Mouse (Mus musculus): ENCODE data around the gene Slc35b2. TPM values are rescaled to one million over a fixed set of nuclear protein-coding genes. Genes with fewer than 3 reads are reported as not detected.

The Slc35b2 gene
- 133 and 139 TPM in 2 replicates for polyA plus RNA-seq (2015; fragmentation: Nextera tagmentation; extraction: Ambion mirVana)

- Histone ChIP-seq H3K4me1 (peaks cover 38% of the 10 kb centered on the region), H3K27ac (replicated peaks) (peak within 1 kb of the TSS; percentile 87), H3K9me3 (replicated peaks) (no peaks in the 10 kb centered on the region), H3K4me2 (replicated peaks) (peak within 1 kb of the TSS; percentile 94), H3K27me3 (no peaks in the 10 kb centered on the region), H3K9ac (peak within 1 kb of the TSS; percentile 96), H3K4me3 (replicated peaks) (peak within 1 kb of the TSS; percentile 90), H3K36me3 (peaks cover 38% of the 10 kb centered on the region)
- under 1% methylated on average over 58 of the region's 61 CpGs for whole genome bisulfite sequencing
- peak; percentile 86 for ATAC-seq (ENCODE audit: insufficient number of reproducible peaks, low FRiP score, low TSS enrichment, low read depth)
These were observed at the start of gene Slc35b2 for GRCm38 (mm10) chr17:45563655-45564530. Gene Slc35b2, plus strand, starts transcription at chr17:45563874.

- Histone ChIP-seq H3K4me1 (no peaks in the 10 kb centered on the region), H3K9ac (no peak overlapping the region), H3K27ac (replicated peaks) (no peak overlapping the region), H3K27me3 (no peaks in the 10 kb centered on the region), H3K9me3 (replicated peaks) (no peaks in the 10 kb centered on the region), H3K36me3 (peaks cover 20% of the 10 kb centered on the region; the same call in 1 of the 2 replicates), H3K4me2 (replicated peaks) (no peak overlapping the region), H3K4me3 (replicated peaks) (no peak overlapping the region)
- ATAC-seq (ENCODE audit: insufficient number of reproducible peaks, low FRiP score, low TSS enrichment, low read depth), result no peak
- 60% methylated on average over 15 of the region's 15 CpGs for WGBS
These were observed 48.4 kb upstream of the Slc35b2 start for GRCm38 (mm10) chr17:45515204-45515726.

- Histone ChIP-seq H3K4me1 (no peaks in the 10 kb centered on the region), H3K36me3 (peaks cover 14% of the 10 kb centered on the region; the same call in 1 of the 2 replicates), H3K9me3 (replicated peaks) (no peaks in the 10 kb centered on the region), H3K27ac (replicated peaks) (no peak overlapping the region), H3K4me3 (replicated peaks) (no peak overlapping the region), H3K4me2 (replicated peaks) (no peak overlapping the region), H3K9ac (no peak overlapping the region), H3K27me3 (no peaks in the 10 kb centered on the region)
- 86% methylated on average over 10 of the region's 10 CpGs for WGBS
- ATAC-seq (ENCODE audit: insufficient number of reproducible peaks, low FRiP score, low TSS enrichment, low read depth), result no peak
These were observed 47.9 kb upstream of the Slc35b2 start for GRCm38 (mm10) chr17:45515806-45516205.

- H3K9me3 ChIP-seq (replicated peaks), result no peaks in the 10 kb centered on the region
- WGBS, result 51% methylated on average over 8 of the region's 8 CpGs
- no peak overlapping the region for H3K27ac ChIP-seq (replicated peaks)
- H3K4me3 ChIP-seq (replicated peaks), result no peak overlapping the region
- peaks cover 11% of the 10 kb centered on the region; the same call in 1 of the 2 replicates for H3K36me3 ChIP-seq
- no peak overlapping the region for H3K9ac ChIP-seq
- H3K4me1 ChIP-seq, result no peaks in the 10 kb centered on the region
- H3K27me3 ChIP-seq, result no peaks in the 10 kb centered on the region
- ATAC-seq (ENCODE audit: insufficient number of reproducible peaks, low FRiP score, low TSS enrichment, low read depth), result no peak
- H3K4me2 ChIP-seq (replicated peaks), result no peak overlapping the region
These were observed 47.2 kb upstream of the Slc35b2 start for GRCm38 (mm10) chr17:45516488-45516887.

- H3K4me1 ChIP-seq, result 0 out of 2 replicates have a peak, but pooled peaks cover under 1% of the 10 kb centered on the region
- no peaks in the 10 kb centered on the region for H3K9me3 ChIP-seq (replicated peaks)
- no peaks in the 10 kb centered on the region for H3K27me3 ChIP-seq
- 91% methylated on average over 21 of the region's 21 CpGs for WGBS
- H3K4me3 ChIP-seq (replicated peaks), result no peak overlapping the region
- H3K27ac ChIP-seq (replicated peaks), result no peak overlapping the region
- no peak for ATAC-seq (ENCODE audit: insufficient number of reproducible peaks, low FRiP score, low TSS enrichment, low read depth)
- no peak overlapping the region for H3K9ac ChIP-seq
- no peak overlapping the region for H3K4me2 ChIP-seq (replicated peaks)
- peaks cover 11% of the 10 kb centered on the region; the same call in 1 of the 2 replicates for H3K36me3 ChIP-seq
These were observed 46.5 kb upstream of the Slc35b2 start for GRCm38 (mm10) chr17:45517135-45517534.

- ATAC-seq (ENCODE audit: insufficient number of reproducible peaks, low FRiP score, low TSS enrichment, low read depth), result no peak
- Histone ChIP-seq H3K9ac (no peak overlapping the region), H3K27me3 (no peaks in the 10 kb centered on the region), H3K4me1 (peaks cover 6% of the 10 kb centered on the region; the same call in 1 of the 2 replicates), H3K4me2 (replicated peaks) (no peak overlapping the region), H3K36me3 (peaks cover 11% of the 10 kb centered on the region; the same call in 1 of the 2 replicates), H3K4me3 (replicated peaks) (no peak overlapping the region), H3K27ac (replicated peaks) (no peak overlapping the region), H3K9me3 (replicated peaks) (no peaks in the 10 kb centered on the region)
- 91% methylated on average over 28 of the region's 28 CpGs for WGBS
These were observed 46.0 kb upstream of the Slc35b2 start for GRCm38 (mm10) chr17:45517549-45518215.

- no peaks in the 10 kb centered on the region for H3K9me3 ChIP-seq (replicated peaks)
- 0 out of 2 replicates have a peak, but pooled peaks cover 11% of the 10 kb centered on the region for H3K36me3 ChIP-seq
- 88% methylated on average over 12 of the region's 12 CpGs for WGBS
- H3K4me3 ChIP-seq (replicated peaks), result no peak overlapping the region
- no peak overlapping the region for H3K9ac ChIP-seq
- ATAC-seq (ENCODE audit: insufficient number of reproducible peaks, low FRiP score, low TSS enrichment, low read depth), result no peak
- 0 out of 2 replicates have a peak, but pooled peaks cover 5% of the 10 kb centered on the region for H3K27me3 ChIP-seq
- peaks cover 15% of the 10 kb centered on the region; the same call in 1 of the 2 replicates for H3K4me1 ChIP-seq
- H3K27ac ChIP-seq (replicated peaks), result no peak overlapping the region
- no peak overlapping the region for H3K4me2 ChIP-seq (replicated peaks)
These were observed 44.8 kb upstream of the Slc35b2 start for GRCm38 (mm10) chr17:45518766-45519475.

- no peak overlapping the region for H3K4me3 ChIP-seq (replicated peaks)
These were observed 43.5 kb upstream of the Slc35b2 start for GRCm38 (mm10) chr17:45520136-45520535.

GRCm38 (mm10) chr17:45523263-45523662 lies 40.4 kb upstream of the Slc35b2 start, which contains the start of gene Tcte1:
Gene Tcte1, plus strand, starts transcription at chr17:45523434.
- H3K36me3 ChIP-seq, result 0 out of 2 replicates have a peak, but pooled peaks cover 8% of the 10 kb centered on the region
- 1% methylated on average over 21 of the region's 21 CpGs for WGBS
- peaks cover 19% of the 10 kb centered on the region for H3K27me3 ChIP-seq
- H3K9ac ChIP-seq, result peak within 1 kb of the TSS; percentile 39
- no peak within 1 kb of the TSS for H3K27ac ChIP-seq (replicated peaks)
- H3K4me1 ChIP-seq, result peaks cover 15% of the 10 kb centered on the region; the same call in 1 of the 2 replicates
- H3K9me3 ChIP-seq (replicated peaks), result no peaks in the 10 kb centered on the region
- peak within 1 kb of the TSS; percentile 39 for H3K4me3 ChIP-seq (replicated peaks)
- peak within 1 kb of the TSS; percentile 71 for H3K4me2 ChIP-seq (replicated peaks)
- ATAC-seq (ENCODE audit: insufficient number of reproducible peaks, low FRiP score, low TSS enrichment, low read depth), result peak; percentile 64

More at GRCm38 (mm10) chr17:45520136-45520535, 43.5 kb upstream of the Slc35b2 start:
- Histone ChIP-seq H3K9me3 (replicated peaks) (no peaks in the 10 kb centered on the region), H3K4me1 (peaks cover 15% of the 10 kb centered on the region; the same call in 1 of the 2 replicates), H3K4me2 (replicated peaks) (no peak overlapping the region), H3K27ac (replicated peaks) (no peak overlapping the region), H3K36me3 (0 out of 2 replicates have a peak, but pooled peaks cover 11% of the 10 kb centered on the region), H3K9ac (no peak overlapping the region), H3K27me3 (peaks cover 16% of the 10 kb centered on the region)
- WGBS, result 81% methylated on average over 11 of the region's 11 CpGs
- ATAC-seq (ENCODE audit: insufficient number of reproducible peaks, low FRiP score, low TSS enrichment, low read depth), result no peak

GRCm38 (mm10) chr17:45524961-45525360 lies 38.7 kb upstream of the Slc35b2 start:
- WGBS, result 79% methylated on average over 4 of the region's 4 CpGs
- no peak overlapping the region for H3K4me2 ChIP-seq (replicated peaks)
- ATAC-seq (ENCODE audit: insufficient number of reproducible peaks, low FRiP score, low TSS enrichment, low read depth), result no peak
- H3K27ac ChIP-seq (replicated peaks), result no peak overlapping the region
- no peaks in the 10 kb centered on the region for H3K9me3 ChIP-seq (replicated peaks)
- no peaks in the 10 kb centered on the region for H3K36me3 ChIP-seq
- no peak overlapping the region for H3K9ac ChIP-seq
- no peak overlapping the region for H3K4me3 ChIP-seq (replicated peaks)
- H3K4me1 ChIP-seq, result peaks cover 15% of the 10 kb centered on the region; the same call in 1 of the 2 replicates
- peaks cover 26% of the 10 kb centered on the region for H3K27me3 ChIP-seq
